Mouse (Mus musculus): ENCODE measurements around the gene E330034G19Rik. TPM values are rescaled to one million over a fixed set of nuclear protein-coding genes. Genes with fewer than 3 reads are reported as not detected.
A peak's percentile ranks its signal among the peaks of the same experiment; 100 is the strongest.

Gene E330034G19Rik
- total and polyA plus RNA-seq, 3 experiments: 0.17 TPM; not detected in 2

DNA sequence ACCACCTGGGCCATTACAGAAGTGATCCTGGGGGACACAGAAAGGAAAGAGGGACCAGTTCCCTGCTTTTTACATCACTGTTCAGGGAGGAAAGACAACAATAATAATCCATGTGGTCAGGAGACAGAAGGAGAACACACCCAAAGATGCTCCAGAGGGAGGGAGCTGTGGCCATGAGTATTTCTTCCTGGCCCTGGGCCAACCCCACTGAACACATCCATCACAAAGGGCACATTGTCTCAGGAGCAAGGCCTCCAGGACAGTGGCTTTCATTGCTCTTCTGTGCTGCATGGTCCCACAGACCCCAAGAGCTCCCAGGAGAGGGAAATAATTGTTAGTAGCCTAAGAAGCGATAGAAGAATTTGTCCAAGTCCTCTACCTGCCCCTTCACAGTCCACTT is 23.4 kb upstream of the E330034G19Rik start:
- H3K4me2 ChIP-seq (ENCODE audit: insufficient read depth, low read depth, poor library complexity, severe bottlenecking): no peak overlapping the region
- H3K36me3 ChIP-seq (replicated peaks in 1 of 2; ENCODE audit: control insufficient read depth in 1 of 2, insufficient read depth in 1 of 2, low read length in 1 of 2): no peaks in the 10 kb centered on the region
- no peak for DNase-seq (ENCODE audit: extremely low read depth)
- dilution Hi-C loops (cut with MboI; ENCODE audit: extremely low pct_ligation_motif_present, extremely low pct_unique_long_range_greater_than_20kb, low sequenced_read_pairs) (no loop called here), in situ Hi-C loops (cut with MboI; ENCODE audit: low pct_ligation_motif_present, low pct_unique_long_range_greater_than_20kb, low sequenced_read_pairs) (no loop called here)
- H3K4me3 ChIP-seq (replicated peaks in 1 of 3; ENCODE audit: low read depth in 2 of 3, low read length in 2 of 3, poor library complexity in 1 of 3): no peak overlapping the region
- no peak overlapping the region for H3K27ac ChIP-seq (ENCODE audit: insufficient read depth, low read depth)
- no peak overlapping the region for H3K9ac ChIP-seq (ENCODE audit: insufficient read depth, low read depth)
- no peaks in the 10 kb centered on the region for H3K4me1 ChIP-seq (ENCODE audit: control insufficient read depth in 1 of 2, insufficient read depth in 2 of 2)
- TF ChIP-seq ELF1 (IDR thresholded peaks at IDR 0.05; ENCODE audit: low read depth, low read length): no peak
- no peak for TF ChIP-seq EP300 (IDR thresholded peaks at IDR 0.05; ENCODE audit: low read length)
- no peak for TF ChIP-seq BHLHE40 (IDR thresholded peaks at IDR 0.05; ENCODE audit: low read depth, low read length)
- no peak for TF ChIP-seq ZMIZ1 (IDR thresholded peaks at IDR 0.05; ENCODE audit: low read depth, low read length)
- TF ChIP-seq TCF12 (IDR thresholded peaks at IDR 0.05; ENCODE audit: low read depth, low read length): no peak
- TF ChIP-seq SIN3A (IDR thresholded peaks at IDR 0.05; ENCODE audit: low read length): no peak
- no peak for TF ChIP-seq GABPA (IDR thresholded peaks at IDR 0.05; ENCODE audit: insufficient replicate concordance, low read depth, low read length)
- TF ChIP-seq JUN (IDR thresholded peaks at IDR 0.05; ENCODE audit: insufficient read depth, low read depth, low read length): no peak
- TF ChIP-seq NELFE (IDR thresholded peaks at IDR 0.05; ENCODE audit: low read depth, low read length): no peak
- TF ChIP-seq PAX5 (IDR thresholded peaks at IDR 0.05; ENCODE audit: low read length): no peak
- TF ChIP-seq TBP (conservative IDR thresholded peaks at IDR 0.05; ENCODE audit: low read depth, low read length): no peak
- TF ChIP-seq USF2 (conservative IDR thresholded peaks at IDR 0.05; ENCODE audit: low read depth, low read length): no peak
- no peak for TF ChIP-seq E2F4 (IDR thresholded peaks at IDR 0.05; ENCODE audit: insufficient replicate concordance, low read depth, low read length)
- TF ChIP-seq USF1 (IDR thresholded peaks at IDR 0.05; ENCODE audit: low read depth, low read length): no peak
- TF ChIP-seq CTCF (conservative IDR thresholded peaks at IDR 0.05 in 1 of 2, IDR thresholded peaks at IDR 0.05 in 1 of 2; ENCODE audit: low read depth in 2 of 2, low read length in 2 of 2): no peak
- no peak for TF ChIP-seq ZKSCAN1 (IDR thresholded peaks at IDR 0.05; ENCODE audit: borderline replicate concordance, low read depth, low read length)
- TF ChIP-seq ZNF384 (IDR thresholded peaks at IDR 0.05; ENCODE audit: low read depth, low read length): no peak
- no peak for TF ChIP-seq MXI1 (IDR thresholded peaks at IDR 0.05; ENCODE audit: low read depth, low read length)
- no peak for TF ChIP-seq NRF1 (IDR thresholded peaks at IDR 0.05; ENCODE audit: low read depth, low read length)
- no peaks in the 10 kb centered on the region for H3K9me3 ChIP-seq (replicated peaks; ENCODE audit: low read length)
- peaks cover 6% of the 10 kb centered on the region for H3K27me3 ChIP-seq (replicated peaks)
- no peaks in the 10 kb centered on the region for H3K79me2 ChIP-seq (replicated peaks; ENCODE audit: control insufficient read depth, extremely low read depth, insufficient read depth, poor library complexity, severe bottlenecking)

- dilution Hi-C loops (cut with MboI; ENCODE audit: extremely low pct_ligation_motif_present, extremely low pct_unique_long_range_greater_than_20kb, low sequenced_read_pairs) (no loop called here), in situ Hi-C loops (cut with MboI; ENCODE audit: low pct_ligation_motif_present, low pct_unique_long_range_greater_than_20kb, low sequenced_read_pairs) (no loop called here)
- H3K27ac ChIP-seq (ENCODE audit: insufficient read depth, low read depth): no peak overlapping the region
- H3K4me3 ChIP-seq (replicated peaks in 1 of 3; ENCODE audit: low read depth in 2 of 3, low read length in 2 of 3, poor library complexity in 1 of 3): no peak overlapping the region
- TF ChIP-seq E2F4 (IDR thresholded peaks at IDR 0.05; ENCODE audit: insufficient replicate concordance, low read depth, low read length) (no peak), CTCF (conservative IDR thresholded peaks at IDR 0.05 in 1 of 2, IDR thresholded peaks at IDR 0.05 in 1 of 2; ENCODE audit: low read depth in 2 of 2, low read length in 2 of 2) (peak; percentile 48 to 58; a peak in 3 of 4 replicates), RAD21 (IDR thresholded peaks at IDR 0.05; ENCODE audit: low read depth, low read length) (peak; percentile 65), SMC3 (IDR thresholded peaks at IDR 0.05; ENCODE audit: low read depth, low read length) (peak; percentile 44), POLR2A (IDR thresholded peaks at IDR 0.05; ENCODE audit: low read depth, low read length) (no peak), PAX5 (IDR thresholded peaks at IDR 0.05; ENCODE audit: low read length) (no peak), BHLHE40 (IDR thresholded peaks at IDR 0.05; ENCODE audit: low read depth, low read length) (no peak)
- no peak overlapping the region for H3K9ac ChIP-seq (ENCODE audit: insufficient read depth, low read depth)
- H3K4me2 ChIP-seq (ENCODE audit: insufficient read depth, low read depth, poor library complexity, severe bottlenecking): no peak overlapping the region
- H3K36me3 ChIP-seq (replicated peaks in 1 of 2; ENCODE audit: control insufficient read depth in 1 of 2, insufficient read depth in 1 of 2, low read length in 1 of 2): no peaks in the 10 kb centered on the region
- no peaks in the 10 kb centered on the region for H3K9me3 ChIP-seq (replicated peaks; ENCODE audit: low read length)
- H3K27me3 ChIP-seq (replicated peaks): peaks cover 6% of the 10 kb centered on the region
- peak; percentile 35 for DNase-seq (ENCODE audit: extremely low read depth)
- H3K79me2 ChIP-seq (replicated peaks; ENCODE audit: control insufficient read depth, extremely low read depth, insufficient read depth, poor library complexity, severe bottlenecking): no peaks in the 10 kb centered on the region
- H3K4me1 ChIP-seq (ENCODE audit: control insufficient read depth in 1 of 2, insufficient read depth in 2 of 2): no peaks in the 10 kb centered on the region
Observed at GRCm38 (mm10) chr14:24273575-24273974, 19.4 kb upstream of the E330034G19Rik start.

Data from CH12.LX (cell line).